Mouse (Mus musculus): ENCODE data around the gene Dnajb7. TPM values are rescaled to one million over a fixed set of nuclear protein-coding genes. Genes with fewer than 3 reads are reported as not detected.

The Dnajb7 gene
- polyA plus RNA-seq, 1 experiment, result not detected

DNA sequence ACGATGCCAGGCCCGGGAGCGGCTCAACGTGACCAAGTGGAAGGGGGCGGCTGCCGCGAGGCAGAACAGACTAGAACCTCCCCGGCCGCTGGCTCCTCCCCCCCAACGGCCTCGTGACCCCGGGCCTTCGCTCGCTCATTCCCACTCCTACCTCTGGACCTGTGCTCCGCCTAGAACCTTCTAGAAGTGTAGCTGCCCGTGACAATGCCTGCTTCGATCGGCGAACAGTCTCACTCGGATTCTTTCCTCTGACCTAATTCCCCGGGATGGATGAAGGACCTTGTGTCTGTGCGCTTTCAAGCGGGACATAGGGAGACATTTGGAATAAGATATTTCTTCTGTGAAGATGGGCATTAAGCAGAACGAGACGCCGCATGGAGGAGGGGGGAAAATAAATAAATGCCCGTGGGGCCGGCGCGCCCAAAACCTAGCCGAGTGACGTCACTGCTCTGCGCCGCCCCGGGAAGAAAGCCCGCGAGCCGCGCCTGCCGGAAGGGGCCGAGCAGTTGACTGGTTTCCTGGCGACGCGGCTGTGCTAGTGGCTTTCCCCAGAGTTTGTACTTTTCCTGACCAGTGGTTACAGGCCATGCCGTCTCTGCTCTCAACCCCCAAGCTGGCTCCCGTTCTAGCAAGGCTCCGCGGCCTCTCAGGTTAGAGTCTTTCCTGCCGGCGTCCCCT lies 8.3 kb downstream of the Dnajb7 start, which contains the start of the genes St13 and Xpnpep3:
St13 (minus strand) TSS at position 440 of the 678 bp plus-strand sequence.
Xpnpep3 (plus strand) TSS at position 501 of the 678 bp plus-strand sequence.
- TF ChIP-seq CTCF (IDR thresholded peaks at IDR 0.05; ENCODE audit: borderline replicate concordance, extremely low read depth, insufficient read depth, insufficient read length), result no peak
- peak; percentile 49; the same call in 1 of the 2 replicates for TF ChIP-seq POLR2A (IDR thresholded peaks at IDR 0.05; ENCODE audit: borderline replicate concordance, extremely low read depth, insufficient read depth, insufficient read length, poor library complexity, severe bottlenecking)
- DNase-seq (ENCODE audit: low read depth), result peak; percentile 97

GRCm38 (mm10) chr15:81399297-81399637 lies 8.8 kb downstream of the Dnajb7 start:
- no peak for TF ChIP-seq POLR2A (IDR thresholded peaks at IDR 0.05; ENCODE audit: borderline replicate concordance, extremely low read depth, insufficient read depth, insufficient read length, poor library complexity, severe bottlenecking)
- no peak for TF ChIP-seq CTCF (IDR thresholded peaks at IDR 0.05; ENCODE audit: borderline replicate concordance, extremely low read depth, insufficient read depth, insufficient read length)
- DNase-seq (ENCODE audit: low read depth), result no peak

DNA sequence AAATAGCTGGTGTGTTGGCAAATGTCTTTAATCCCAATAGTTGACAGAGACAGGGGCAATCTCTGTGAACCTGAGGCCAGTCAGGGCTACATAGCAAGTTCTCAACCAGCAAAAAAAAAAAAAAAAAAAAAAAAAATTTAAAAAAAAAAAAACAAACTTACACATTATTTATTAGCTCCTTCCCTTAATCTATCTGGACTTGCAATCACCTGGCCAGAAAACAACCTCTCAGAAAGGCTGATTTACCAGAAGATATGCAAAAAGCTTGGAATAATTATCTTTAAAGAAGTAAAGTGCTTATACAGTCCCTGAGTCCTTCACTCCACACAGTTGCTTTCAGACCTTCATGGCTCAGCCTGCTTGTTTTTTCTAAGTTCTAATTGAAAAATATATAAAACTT lies 9.9 kb downstream of the Dnajb7 start:
- TF ChIP-seq CTCF (IDR thresholded peaks at IDR 0.05; ENCODE audit: borderline replicate concordance, extremely low read depth, insufficient read depth, insufficient read length) (no peak), POLR2A (IDR thresholded peaks at IDR 0.05; ENCODE audit: borderline replicate concordance, extremely low read depth, insufficient read depth, insufficient read length, poor library complexity, severe bottlenecking) (no peak)
- no peak for DNase-seq (ENCODE audit: low read depth)

- no peak for DNase-seq (ENCODE audit: low read depth)
- TF ChIP-seq POLR2A (IDR thresholded peaks at IDR 0.05; ENCODE audit: borderline replicate concordance, extremely low read depth, insufficient read depth, insufficient read length, poor library complexity, severe bottlenecking) (no peak), CTCF (IDR thresholded peaks at IDR 0.05; ENCODE audit: borderline replicate concordance, extremely low read depth, insufficient read depth, insufficient read length) (no peak)
These were observed 13.7 kb downstream of the Dnajb7 start for GRCm38 (mm10) chr15:81394211-81394915.

- DNase-seq (ENCODE audit: low read depth), result no peak
- TF ChIP-seq POLR2A (IDR thresholded peaks at IDR 0.05; ENCODE audit: borderline replicate concordance, extremely low read depth, insufficient read depth, insufficient read length, poor library complexity, severe bottlenecking), result no peak
- TF ChIP-seq CTCF (IDR thresholded peaks at IDR 0.05; ENCODE audit: borderline replicate concordance, extremely low read depth, insufficient read depth, insufficient read length), result no peak
These were observed 15.1 kb downstream of the Dnajb7 start for GRCm38 (mm10) chr15:81392997-81393396.

DNA sequence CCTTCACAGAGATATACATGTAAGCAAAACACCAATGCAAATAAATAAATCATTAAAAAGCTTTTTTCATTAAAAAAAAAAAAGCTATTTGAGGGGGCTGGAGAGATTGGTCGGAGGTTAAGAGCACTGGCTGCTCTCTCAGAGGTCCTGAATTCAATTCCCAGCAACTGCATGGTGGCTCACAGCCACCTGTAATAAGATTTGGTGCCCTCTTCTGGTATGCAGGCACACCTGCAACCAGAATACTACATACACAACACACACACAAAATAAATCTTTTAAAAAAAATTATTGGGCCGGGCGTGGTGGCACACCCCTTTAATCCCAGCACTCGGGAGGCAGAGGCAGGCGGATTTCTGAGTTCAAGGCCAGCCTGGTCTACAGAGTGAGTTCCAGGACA lies 21.8 kb downstream of the Dnajb7 start:
- DNase-seq (ENCODE audit: low read depth), result no peak
- TF ChIP-seq POLR2A (IDR thresholded peaks at IDR 0.05; ENCODE audit: borderline replicate concordance, extremely low read depth, insufficient read depth, insufficient read length, poor library complexity, severe bottlenecking) (no peak), CTCF (IDR thresholded peaks at IDR 0.05; ENCODE audit: borderline replicate concordance, extremely low read depth, insufficient read depth, insufficient read length) (peak; percentile 4; the same call in 1 of the 2 replicates)

DNA sequence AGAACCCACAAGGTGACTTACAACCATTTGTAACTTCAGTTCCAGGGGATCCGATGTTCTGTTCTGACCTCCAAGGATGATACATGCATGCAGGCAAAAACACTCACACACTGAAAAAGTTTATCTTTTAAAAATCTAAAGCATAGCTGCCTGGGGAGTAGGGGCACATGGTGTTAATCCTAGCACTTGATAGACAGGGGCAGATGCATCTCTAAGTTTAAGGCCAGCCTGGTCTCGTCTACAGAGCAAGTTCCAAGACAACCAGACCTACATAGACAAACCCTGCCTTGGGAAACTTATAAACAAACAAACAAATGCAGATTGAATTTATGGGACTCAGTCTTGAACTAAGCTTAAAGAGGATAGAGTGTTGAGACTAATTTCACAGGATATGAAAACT lies 29.3 kb downstream of the Dnajb7 start:
- TF ChIP-seq CTCF (IDR thresholded peaks at IDR 0.05; ENCODE audit: borderline replicate concordance, extremely low read depth, insufficient read depth, insufficient read length), result no peak
- no peak for TF ChIP-seq POLR2A (IDR thresholded peaks at IDR 0.05; ENCODE audit: borderline replicate concordance, extremely low read depth, insufficient read depth, insufficient read length, poor library complexity, severe bottlenecking)
- no peak for DNase-seq (ENCODE audit: low read depth)

DNA sequence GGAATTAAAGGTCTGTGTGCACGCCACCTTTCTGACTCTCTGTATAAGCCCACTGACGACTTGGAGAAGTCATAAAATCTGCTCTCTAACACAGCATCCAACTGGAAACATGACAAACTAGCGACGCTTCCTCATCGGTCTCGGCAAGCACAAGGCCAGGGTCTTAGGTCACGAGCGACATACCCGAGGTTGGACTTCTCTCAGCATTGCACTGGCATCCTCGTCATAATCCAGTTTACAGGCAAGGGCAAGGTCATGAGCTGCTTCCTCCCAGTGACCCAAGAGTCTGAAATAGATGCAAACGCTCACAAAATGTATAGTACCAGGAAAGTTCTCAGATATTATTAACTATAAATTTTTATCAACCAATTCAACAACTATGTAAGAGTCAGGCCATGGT lies 33.5 kb downstream of the Dnajb7 start:
- no peak for TF ChIP-seq POLR2A (IDR thresholded peaks at IDR 0.05; ENCODE audit: borderline replicate concordance, extremely low read depth, insufficient read depth, insufficient read length, poor library complexity, severe bottlenecking)
- no peak for TF ChIP-seq CTCF (IDR thresholded peaks at IDR 0.05; ENCODE audit: borderline replicate concordance, extremely low read depth, insufficient read depth, insufficient read length)
- no peak for DNase-seq (ENCODE audit: low read depth)

DNA sequence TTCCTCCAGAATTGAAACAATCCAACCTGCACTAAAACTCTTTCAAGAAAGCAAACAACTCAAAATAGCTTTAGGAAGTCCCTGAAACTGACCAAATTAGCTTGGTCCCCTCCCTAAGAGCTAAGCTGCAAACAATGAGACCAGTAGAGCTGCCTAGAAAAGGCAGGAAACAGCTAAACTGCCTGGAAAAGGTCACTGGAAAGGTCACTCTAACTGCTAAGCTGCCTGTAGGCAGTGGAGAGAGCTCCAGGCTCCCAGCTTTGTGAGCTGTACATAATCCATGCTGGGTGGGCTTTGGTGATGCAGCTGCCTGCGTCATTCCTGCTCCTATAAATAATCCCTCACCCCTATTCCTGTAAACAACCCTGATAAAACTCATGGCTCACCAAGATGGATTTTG lies 37.7 kb downstream of the Dnajb7 start:
- no peak for DNase-seq (ENCODE audit: low read depth)
- TF ChIP-seq CTCF (IDR thresholded peaks at IDR 0.05; ENCODE audit: borderline replicate concordance, extremely low read depth, insufficient read depth, insufficient read length) (no peak), POLR2A (IDR thresholded peaks at IDR 0.05; ENCODE audit: borderline replicate concordance, extremely low read depth, insufficient read depth, insufficient read length, poor library complexity, severe bottlenecking) (no peak)

- no peak for DNase-seq (ENCODE audit: low read depth)
- TF ChIP-seq POLR2A (IDR thresholded peaks at IDR 0.05; ENCODE audit: borderline replicate concordance, extremely low read depth, insufficient read depth, insufficient read length, poor library complexity, severe bottlenecking), result no peak
- no peak for TF ChIP-seq CTCF (IDR thresholded peaks at IDR 0.05; ENCODE audit: borderline replicate concordance, extremely low read depth, insufficient read depth, insufficient read length)
These were observed 39.5 kb downstream of the Dnajb7 start for GRCm38 (mm10) chr15:81368601-81369000.

- TF ChIP-seq POLR2A (IDR thresholded peaks at IDR 0.05; ENCODE audit: borderline replicate concordance, extremely low read depth, insufficient read depth, insufficient read length, poor library complexity, severe bottlenecking) (no peak), CTCF (IDR thresholded peaks at IDR 0.05; ENCODE audit: borderline replicate concordance, extremely low read depth, insufficient read depth, insufficient read length) (no peak)
- no peak for DNase-seq (ENCODE audit: low read depth)
These were observed 41.9 kb downstream of the Dnajb7 start for GRCm38 (mm10) chr15:81366241-81366640.

DNA sequence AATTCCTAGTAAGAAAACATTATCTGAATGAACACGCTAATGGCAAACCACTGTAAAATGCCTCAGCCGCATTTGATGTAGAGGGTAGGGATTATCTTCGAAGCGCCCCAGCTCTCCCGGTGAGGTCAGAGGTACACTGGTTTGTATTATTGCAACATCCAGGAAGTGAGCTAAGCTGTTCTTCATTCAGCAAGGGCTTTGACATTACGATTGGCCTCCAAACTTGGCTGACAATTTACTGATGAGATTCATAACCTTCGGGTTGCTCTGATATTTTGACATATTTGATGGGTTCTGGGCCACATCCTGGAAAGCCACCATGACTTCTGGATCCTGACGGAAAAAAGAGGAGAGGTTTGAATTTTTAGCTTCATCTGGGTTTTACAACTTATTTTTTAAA lies 42.9 kb downstream of the Dnajb7 start:
- TF ChIP-seq POLR2A (IDR thresholded peaks at IDR 0.05; ENCODE audit: borderline replicate concordance, extremely low read depth, insufficient read depth, insufficient read length, poor library complexity, severe bottlenecking), result no peak
- TF ChIP-seq CTCF (IDR thresholded peaks at IDR 0.05; ENCODE audit: borderline replicate concordance, extremely low read depth, insufficient read depth, insufficient read length), result no peak

More for the DNA sequence above, 42.9 kb downstream of the Dnajb7 start:
- no peak for DNase-seq (ENCODE audit: low read depth)

Measured in brain, embryonic 14.5 days (tissue).